Mouse (Mus musculus): ENCODE data around the gene Olfr520. TPM values are rescaled to one million over a fixed set of nuclear protein-coding genes. Genes with fewer than 3 reads are reported as not detected.

The Olfr520 gene
- total and polyA plus RNA-seq, 2 experiments from 2014 or later = not detected

DNA sequence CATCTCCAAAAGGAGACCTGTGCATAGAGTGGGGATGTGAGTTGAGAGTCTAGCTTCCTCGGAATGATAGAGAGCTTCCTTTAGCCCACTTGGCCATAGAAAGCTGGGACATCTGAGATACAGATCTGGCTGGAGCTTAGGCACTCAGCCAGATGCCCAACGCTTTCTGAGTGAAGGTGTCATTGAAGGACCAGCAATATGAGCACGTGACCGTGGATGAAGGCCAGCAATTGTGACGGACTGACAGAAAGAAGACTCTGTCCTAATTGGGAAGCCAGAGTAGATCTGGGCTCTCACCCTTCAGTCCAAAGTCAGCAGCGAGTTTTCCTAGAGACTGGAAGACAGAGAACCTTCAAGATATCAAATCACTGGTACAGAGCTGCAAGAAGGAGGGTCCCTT is 22.4 kb upstream of the Olfr520 start:
- Histone ChIP-seq H3K27ac (ENCODE audit: low read depth) (peak overlapping the region; percentile 80), H3K4me2 (ENCODE audit: low read depth, low read length) (no peak overlapping the region)
- DNase-seq (ENCODE audit: low spot score) = no peak

DNA sequence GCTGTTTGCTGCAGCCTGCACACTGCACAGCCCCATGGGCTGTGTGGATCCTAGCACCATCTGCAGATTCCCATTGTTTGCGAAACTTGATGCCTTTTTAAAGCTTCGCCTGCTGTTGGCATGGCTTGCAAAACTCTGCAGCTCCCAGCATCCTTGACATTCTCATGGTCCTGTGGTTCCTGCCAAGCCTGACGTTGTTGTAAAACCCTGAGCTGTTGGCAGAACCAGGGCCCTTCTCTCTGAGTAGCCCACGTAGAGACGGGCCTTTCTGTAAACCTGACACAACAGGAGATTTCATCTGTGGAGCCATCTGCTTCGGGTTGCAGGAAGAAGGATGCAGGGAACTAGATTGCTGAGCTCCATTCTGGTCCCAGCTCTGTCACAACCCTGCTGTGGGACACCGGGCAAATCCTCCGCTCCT is 21.8 kb upstream of the Olfr520 start:
- Histone ChIP-seq H3K4me1 (ENCODE audit: control insufficient read depth, insufficient read depth) (0 out of 2 replicates have a peak, but pooled peaks cover 7% of the 10 kb centered on the region), H3K27ac (ENCODE audit: low read depth) (no peak overlapping the region), H3K9me3 (replicated peaks; ENCODE audit: control insufficient read depth, low read length) (no peaks in the 10 kb centered on the region), H3K36me3 (replicated peaks; ENCODE audit: control insufficient read depth, insufficient read depth, low read length) (no peaks in the 10 kb centered on the region), H3K4me2 (ENCODE audit: low read depth, low read length) (no peak overlapping the region), H3K9ac (replicated peaks; ENCODE audit: low read depth, low read length) (no peak overlapping the region), H3K27me3 (ENCODE audit: control insufficient read depth, insufficient read depth, low read length) (peaks cover 17% of the 10 kb centered on the region; the same call in 1 of the 2 replicates), H3K4me3 (ENCODE audit: low read depth, low read length) (no peak overlapping the region)
- 63% methylated on average over 8 of the region's 8 CpGs for WGBS
- ATAC-seq (ENCODE audit: insufficient read depth, low read depth) = no peak
- DNase-seq (ENCODE audit: low spot score) = no peak
- TF ChIP-seq CTCF (IDR thresholded peaks at IDR 0.05; ENCODE audit: low read depth) = no peak
- no peak for TF ChIP-seq EP300 (IDR thresholded peaks at IDR 0.05; ENCODE audit: low read depth)

More for the DNA sequence above, 22.4 kb upstream of the Olfr520 start:
- TF ChIP-seq CTCF (IDR thresholded peaks at IDR 0.05; ENCODE audit: low read depth) (no peak), EP300 (IDR thresholded peaks at IDR 0.05; ENCODE audit: low read depth) (no peak)
- Histone ChIP-seq H3K27me3 (ENCODE audit: control insufficient read depth, insufficient read depth, low read length) (peaks cover 16% of the 10 kb centered on the region; the same call in 1 of the 2 replicates), H3K9me3 (replicated peaks; ENCODE audit: control insufficient read depth, low read length) (no peaks in the 10 kb centered on the region), H3K4me1 (ENCODE audit: control insufficient read depth, insufficient read depth) (0 out of 2 replicates have a peak, but pooled peaks cover 7% of the 10 kb centered on the region), H3K36me3 (replicated peaks; ENCODE audit: control insufficient read depth, insufficient read depth, low read length) (no peaks in the 10 kb centered on the region), H3K4me3 (ENCODE audit: low read depth, low read length) (no peak overlapping the region), H3K9ac (replicated peaks; ENCODE audit: low read depth, low read length) (no peak overlapping the region)
- 47% methylated on average over 6 of the region's 6 CpGs for WGBS
- no peak for ATAC-seq (ENCODE audit: insufficient read depth, low read depth)

DNA sequence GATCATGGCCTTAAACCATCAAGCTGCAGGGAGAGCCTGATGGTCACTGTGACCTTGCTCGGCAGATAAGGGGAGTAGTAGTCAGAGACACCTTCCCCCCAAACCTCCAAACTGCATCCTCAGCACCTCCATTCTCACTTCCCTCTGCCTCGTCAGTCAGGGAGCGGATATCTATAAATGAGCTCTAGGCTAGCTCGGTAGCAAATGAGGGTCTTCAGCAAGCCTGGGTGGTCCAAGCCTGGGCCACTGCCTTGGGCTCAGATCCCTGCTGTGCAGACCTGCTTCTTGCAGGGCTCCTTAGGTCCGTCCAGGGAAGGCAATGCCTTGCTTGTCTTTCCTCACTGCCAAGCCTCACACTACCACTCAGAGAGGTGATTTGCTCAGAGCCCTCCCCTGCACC is 21.3 kb upstream of the Olfr520 start:
- WGBS = 71% methylated on average over 5 of the region's 5 CpGs
- no peak for ATAC-seq (ENCODE audit: insufficient read depth, low read depth)
- TF ChIP-seq CTCF (IDR thresholded peaks at IDR 0.05; ENCODE audit: low read depth) (no peak), EP300 (IDR thresholded peaks at IDR 0.05; ENCODE audit: low read depth) (no peak)
- no peak for DNase-seq (ENCODE audit: low spot score)
- peaks cover 19% of the 10 kb centered on the region; the same call in 1 of the 2 replicates for H3K27me3 ChIP-seq (ENCODE audit: control insufficient read depth, insufficient read depth, low read length)
- H3K4me2 ChIP-seq (ENCODE audit: low read depth, low read length) = no peak overlapping the region
- H3K27ac ChIP-seq (ENCODE audit: low read depth) = no peak overlapping the region
- H3K9me3 ChIP-seq (replicated peaks; ENCODE audit: control insufficient read depth, low read length) = no peaks in the 10 kb centered on the region
- H3K9ac ChIP-seq (replicated peaks; ENCODE audit: low read depth, low read length) = no peak overlapping the region
- 0 out of 2 replicates have a peak, but pooled peaks cover 7% of the 10 kb centered on the region for H3K4me1 ChIP-seq (ENCODE audit: control insufficient read depth, insufficient read depth)
- no peaks in the 10 kb centered on the region for H3K36me3 ChIP-seq (replicated peaks; ENCODE audit: control insufficient read depth, insufficient read depth, low read length)
- no peak overlapping the region for H3K4me3 ChIP-seq (ENCODE audit: low read depth, low read length)

DNA sequence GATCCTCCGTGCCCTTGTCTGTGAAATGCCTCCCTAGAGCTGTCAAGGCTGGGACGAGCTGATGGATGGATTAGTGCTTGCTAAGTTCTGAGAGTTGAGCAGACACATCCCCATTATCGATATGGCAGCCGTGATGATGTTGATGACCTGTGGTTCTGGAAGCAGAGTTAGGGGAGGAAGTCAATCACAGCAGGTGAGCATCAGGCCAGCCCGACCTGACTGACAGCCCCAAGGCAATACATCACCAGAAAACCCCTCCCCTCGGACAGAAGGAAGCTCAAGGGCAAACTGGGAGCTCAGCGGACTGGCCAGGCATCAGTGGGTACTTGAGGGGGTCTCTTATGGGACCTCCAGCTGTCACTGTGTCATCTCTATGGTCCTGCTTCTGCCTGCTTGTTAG is 20.1 kb upstream of the Olfr520 start:
- DNase-seq (ENCODE audit: low spot score) = no peak
- Histone ChIP-seq H3K27me3 (ENCODE audit: control insufficient read depth, insufficient read depth, low read length) (peaks cover 19% of the 10 kb centered on the region; the same call in 1 of the 2 replicates), H3K4me2 (ENCODE audit: low read depth, low read length) (no peak overlapping the region), H3K27ac (ENCODE audit: low read depth) (no peak overlapping the region), H3K4me3 (ENCODE audit: low read depth, low read length) (no peak overlapping the region), H3K9me3 (replicated peaks; ENCODE audit: control insufficient read depth, low read length) (no peaks in the 10 kb centered on the region), H3K9ac (replicated peaks; ENCODE audit: low read depth, low read length) (no peak overlapping the region), H3K36me3 (replicated peaks; ENCODE audit: control insufficient read depth, insufficient read depth, low read length) (no peaks in the 10 kb centered on the region), H3K4me1 (ENCODE audit: control insufficient read depth, insufficient read depth) (0 out of 2 replicates have a peak, but pooled peaks cover 7% of the 10 kb centered on the region)
- TF ChIP-seq CTCF (IDR thresholded peaks at IDR 0.05; ENCODE audit: low read depth) = no peak
- TF ChIP-seq EP300 (IDR thresholded peaks at IDR 0.05; ENCODE audit: low read depth) = no peak
- WGBS = 64% methylated on average over 7 of the region's 7 CpGs
- no peak for ATAC-seq (ENCODE audit: insufficient read depth, low read depth)

DNA sequence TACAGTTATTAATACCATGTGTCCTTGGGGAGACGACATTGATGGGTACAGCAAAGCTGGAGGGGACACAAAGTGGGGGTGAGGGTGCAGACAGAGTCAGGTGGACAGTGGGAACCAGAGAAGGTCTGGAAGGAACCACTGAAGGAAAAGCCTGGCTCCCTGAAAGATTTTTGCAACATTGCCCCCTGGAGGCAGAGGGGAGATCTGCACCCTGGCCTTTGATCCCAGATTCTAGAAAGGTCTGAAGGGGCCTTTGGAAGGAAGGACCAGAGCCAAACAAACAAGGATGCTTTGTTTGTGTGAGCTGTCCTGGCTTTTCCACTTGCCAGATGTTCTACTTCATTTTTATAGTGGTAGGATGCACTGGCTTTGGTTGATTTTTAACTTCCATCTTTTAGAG is 19.6 kb upstream of the Olfr520 start:
- Histone ChIP-seq H3K9me3 (replicated peaks; ENCODE audit: control insufficient read depth, low read length) (no peaks in the 10 kb centered on the region), H3K4me3 (ENCODE audit: low read depth, low read length) (no peak overlapping the region), H3K4me1 (ENCODE audit: control insufficient read depth, insufficient read depth) (0 out of 2 replicates have a peak, but pooled peaks cover 7% of the 10 kb centered on the region), H3K27me3 (ENCODE audit: control insufficient read depth, insufficient read depth, low read length) (peaks cover 19% of the 10 kb centered on the region; the same call in 1 of the 2 replicates), H3K4me2 (ENCODE audit: low read depth, low read length) (no peak overlapping the region), H3K36me3 (replicated peaks; ENCODE audit: control insufficient read depth, insufficient read depth, low read length) (no peaks in the 10 kb centered on the region), H3K9ac (replicated peaks; ENCODE audit: low read depth, low read length) (no peak overlapping the region), H3K27ac (ENCODE audit: low read depth) (no peak overlapping the region)
- DNase-seq (ENCODE audit: low spot score) (no peak), ATAC-seq (ENCODE audit: insufficient read depth, low read depth) (no peak)
- peak; percentile 83 for TF ChIP-seq CTCF (IDR thresholded peaks at IDR 0.05; ENCODE audit: low read depth)
- no peak for TF ChIP-seq EP300 (IDR thresholded peaks at IDR 0.05; ENCODE audit: low read depth)
- WGBS = 8% methylated on average over 1 of the region's 1 CpGs

DNA sequence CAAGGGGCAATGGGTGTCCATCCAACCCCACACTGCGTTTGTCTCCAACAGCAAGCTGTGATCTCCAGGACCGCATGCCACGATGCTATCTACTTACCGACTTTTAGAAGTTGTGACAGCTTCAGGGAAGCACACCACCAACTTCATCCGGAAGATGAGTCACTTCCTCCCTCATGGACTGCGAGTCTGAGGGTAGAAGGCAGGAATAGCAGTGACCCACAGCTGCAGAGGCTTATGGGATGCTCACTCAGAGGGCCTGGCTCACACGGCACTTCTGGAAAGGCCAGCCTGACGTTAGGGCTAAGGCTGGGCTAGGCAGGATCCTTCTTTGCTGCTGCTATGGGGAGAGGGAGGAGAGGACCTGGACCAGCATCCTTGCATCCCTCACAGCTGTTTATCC is 18.9 kb upstream of the Olfr520 start, which contains the start of gene Slco2b1:
TSS of gene Slco2b1 (minus strand) at position 175 of the 400 bp plus-strand sequence.
- H3K4me1 ChIP-seq (ENCODE audit: control insufficient read depth, insufficient read depth) = 0 out of 2 replicates have a peak, but pooled peaks cover 7% of the 10 kb centered on the region
- TF ChIP-seq EP300 (IDR thresholded peaks at IDR 0.05; ENCODE audit: low read depth) (no peak), CTCF (IDR thresholded peaks at IDR 0.05; ENCODE audit: low read depth) (no peak)
- no peak within 1 kb of the TSS for H3K9ac ChIP-seq (replicated peaks; ENCODE audit: low read depth, low read length)
- DNase-seq (ENCODE audit: low spot score) = no peak
- H3K9me3 ChIP-seq (replicated peaks; ENCODE audit: control insufficient read depth, low read length) = no peaks in the 10 kb centered on the region
- no peak within 1 kb of the TSS for H3K4me2 ChIP-seq (ENCODE audit: low read depth, low read length)
- peaks cover 19% of the 10 kb centered on the region; the same call in 1 of the 2 replicates for H3K27me3 ChIP-seq (ENCODE audit: control insufficient read depth, insufficient read depth, low read length)
- WGBS = 62% methylated on average over 8 of the region's 8 CpGs
- H3K4me3 ChIP-seq (ENCODE audit: low read depth, low read length) = no peak within 1 kb of the TSS
- no peaks in the 10 kb centered on the region for H3K36me3 ChIP-seq (replicated peaks; ENCODE audit: control insufficient read depth, insufficient read depth, low read length)
- H3K27ac ChIP-seq (ENCODE audit: low read depth) = no peak within 1 kb of the TSS
- ATAC-seq (ENCODE audit: insufficient read depth, low read depth) = no peak

Data from heart, postnatal 0 days (tissue).